Mouse (Mus musculus) heart, embryonic 13.5 days (tissue): Measurements from ENCODE around the gene Rassf1. TPM values are rescaled to one million over a fixed set of nuclear protein-coding genes. Genes with fewer than 3 reads are reported as not detected.

Experiments
- ATAC-seq: fragments of 200-750 bp; cut with Nextera tagmentation; 2 replicates; pipeline ENCODE4 v1.8.0; 2017; ENCODE audit warnings: moderate TSS enrichment; ENCODE audit not compliant: insufficient number of reproducible peaks, low FRiP score, low TSS enrichment; ENCODE audit errors: extremely low read depth
- H3K27ac ChIP-seq: fragments of 300-500 bp; sonication (generic); replicated peaks from 2 replicates; pipeline ENCODE4 v1.5.1; 2015; ENCODE audit warnings: moderate library complexity, mild to moderate bottlenecking, inconsistent platforms
- H3K27me3 ChIP-seq: fragments of 300-500 bp; sonication (generic); replicated peaks from 2 replicates; pipeline ENCODE4 v1.6.1; 2015; ENCODE audit warnings: mild to moderate bottlenecking, inconsistent platforms
- H3K36me3 ChIP-seq: fragments of 300-500 bp; sonication (generic); 2 replicates; pipeline ENCODE4 v1.6.1; 2015; ENCODE audit warnings: mild to moderate bottlenecking, inconsistent platforms
- H3K4me1 ChIP-seq: fragments of 300-500 bp; sonication (generic); 2 replicates; pipeline ENCODE4 v1.6.1; 2015; ENCODE audit warnings: inconsistent platforms
- H3K4me2 ChIP-seq: fragments of 300-500 bp; sonication (generic); 2 replicates; pipeline ENCODE4 v1.6.1; 2015; ENCODE audit warnings: inconsistent platforms, mild to moderate bottlenecking, moderate library complexity
- H3K4me3 ChIP-seq: fragments of 300-500 bp; sonication (generic); 2 replicates; pipeline ENCODE4 v1.5.1; 2015; ENCODE audit warnings: moderate library complexity, mild to moderate bottlenecking, inconsistent platforms
- H3K9ac ChIP-seq: fragments of 300-500 bp; sonication (generic); 2 replicates; pipeline ENCODE4 v1.6.1; 2015; ENCODE audit warnings: inconsistent platforms, mild to moderate bottlenecking, moderate library complexity
- H3K9me3 ChIP-seq: fragments of 300-500 bp; sonication (generic); 2 replicates; pipeline ENCODE4 v1.6.1; 2016; ENCODE audit warnings: inconsistent platforms
- whole genome bisulfite sequencing: fragments of 180-500 bp; shearing (Covaris S2); methylation state at CpG from one replicate; pipeline ENCODE4 v1.1.7; 2015; ENCODE audit warnings: mixed read lengths; 5-methylcytosine and 5-hydroxymethylcytosine counted together
- polyA plus RNA-seq: library from polyadenylated mRNA; unstranded; fragments of >200 nt; fragmentation: Nextera tagmentation; extraction: Ambion mirVana; gene quantifications from 2 replicates; pipeline ENCODE4 v1.2.1, GENCODE M21; 2015

Rassf1 gene
- polyA plus RNA-seq, 1 experiment from 2014 or later = 47.6 TPM

DNA sequence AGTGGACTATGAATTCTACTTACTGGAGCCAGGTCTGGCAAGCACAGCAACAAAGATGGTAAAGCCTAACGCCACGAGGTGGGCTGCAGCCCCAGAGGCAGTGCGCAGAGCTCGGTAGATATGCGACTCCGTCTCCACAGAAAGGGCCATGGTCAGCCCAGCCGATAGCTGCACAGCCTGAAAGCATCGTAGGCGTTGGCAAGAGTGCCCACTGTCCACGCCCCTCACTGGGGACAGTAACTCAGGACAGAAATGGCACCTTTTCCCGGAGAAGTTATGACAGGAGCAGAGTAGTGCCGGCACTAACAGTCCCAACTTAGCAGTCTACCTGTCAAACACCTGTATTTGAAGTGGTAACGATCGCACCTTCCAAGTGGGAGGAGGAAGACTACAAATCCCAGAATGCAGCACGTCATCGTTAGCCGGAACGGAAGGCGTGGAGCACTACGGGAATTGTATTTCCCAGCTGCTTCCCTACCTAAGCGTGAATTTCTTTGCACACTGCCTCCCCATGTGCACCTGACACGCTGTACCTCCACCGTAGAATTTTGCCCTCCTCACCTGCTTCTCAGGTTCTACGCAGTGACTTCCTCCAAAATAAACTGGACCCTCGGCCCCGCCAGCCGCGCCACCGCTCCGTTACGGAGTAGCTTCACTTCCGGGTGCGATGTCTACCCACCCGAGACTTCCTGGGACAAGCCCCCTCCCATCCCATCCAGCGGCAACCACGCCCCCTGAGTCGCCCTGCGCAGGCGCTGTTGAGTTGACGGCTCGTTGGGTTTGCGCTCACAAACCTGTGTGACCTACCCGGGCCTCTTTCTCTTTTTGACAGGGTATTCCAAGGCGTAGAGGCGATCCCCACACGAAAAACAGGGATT is 9.6 kb upstream of the Rassf1 start, which contains the start of the genes Cyb561d2 and Nprl2:
Gene Cyb561d2 (minus strand): TSS at position 720 of the 878 bp plus-strand sequence.
Gene Nprl2 (plus strand): TSS at position 753 of the 878 bp plus-strand sequence.
- H3K9ac ChIP-seq = peak within 1 kb of the TSS; percentile 93
- peaks cover 57% of the 10 kb centered on the region for H3K36me3 ChIP-seq
- H3K4me3 ChIP-seq = peak within 1 kb of the TSS; percentile 74
- H3K4me1 ChIP-seq = peaks cover 31% of the 10 kb centered on the region
- no peaks in the 10 kb centered on the region for H3K9me3 ChIP-seq
- H3K4me2 ChIP-seq = peak within 1 kb of the TSS; percentile 97
- no peaks in the 10 kb centered on the region for H3K27me3 ChIP-seq
- H3K27ac ChIP-seq = peak within 1 kb of the TSS; percentile 59
- under 1% methylated on average over 46 of the region's 46 CpGs for WGBS
- ATAC-seq = peak; percentile 79

DNA sequence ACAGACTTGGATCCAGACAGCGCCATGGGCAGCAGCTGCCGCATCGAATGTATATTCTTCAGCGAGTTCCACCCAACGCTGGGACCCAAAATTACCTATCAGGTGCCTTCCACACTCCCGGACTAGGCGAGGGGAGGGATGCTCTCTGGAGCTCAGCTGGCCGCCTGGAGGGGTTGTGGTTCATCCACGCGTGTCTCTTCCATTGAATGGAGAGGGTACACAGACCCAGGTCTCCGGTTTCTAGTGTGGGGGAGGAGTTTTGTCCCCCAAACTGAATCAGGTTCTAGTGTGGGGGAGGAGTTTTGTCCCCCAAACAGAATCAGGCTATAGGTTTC is 9.0 kb upstream of the Rassf1 start:
- WGBS = 2% methylated on average over 11 of the region's 11 CpGs
- Histone ChIP-seq H3K4me1 (peaks cover 31% of the 10 kb centered on the region), H3K36me3 (peaks cover 53% of the 10 kb centered on the region), H3K27ac (peak overlapping the region; percentile 59; the same call in 1 of the 2 replicates), H3K4me2 (peak overlapping the region; percentile 97), H3K4me3 (peak overlapping the region; percentile 74), H3K9ac (peak overlapping the region; percentile 93), H3K9me3 (no peaks in the 10 kb centered on the region), H3K27me3 (peaks cover 1% of the 10 kb centered on the region; the same call in 1 of the 2 replicates)
- no peak for ATAC-seq

DNA sequence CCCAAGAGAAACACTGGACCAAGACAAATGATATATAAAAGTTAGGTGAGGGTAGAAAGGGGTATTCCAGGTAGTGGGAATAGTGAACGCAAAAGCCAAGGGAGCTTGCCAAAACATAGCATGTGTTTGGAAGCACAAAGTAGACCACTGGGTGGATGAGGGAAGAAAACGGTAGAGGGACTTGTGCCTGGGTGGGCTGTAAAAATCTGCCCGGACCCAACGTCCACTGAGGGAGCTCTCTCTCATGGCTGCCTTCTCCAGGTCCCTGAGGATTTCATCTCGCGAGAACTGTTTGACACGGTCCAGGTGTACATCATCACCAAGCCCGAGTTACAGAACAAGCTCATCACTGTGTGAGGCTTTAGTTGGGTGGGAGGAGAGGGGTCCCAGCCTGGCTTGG is 8.6 kb upstream of the Rassf1 start:
- Histone ChIP-seq H3K4me3 (peak overlapping the region; percentile 74), H3K4me1 (peaks cover 32% of the 10 kb centered on the region), H3K27ac (no peak overlapping the region), H3K9me3 (no peaks in the 10 kb centered on the region), H3K36me3 (peaks cover 49% of the 10 kb centered on the region), H3K9ac (peak overlapping the region; percentile 93), H3K27me3 (peaks cover 5% of the 10 kb centered on the region; the same call in 1 of the 2 replicates), H3K4me2 (peak overlapping the region; percentile 97)
- no peak for ATAC-seq
- 40% methylated on average over 8 of the region's 8 CpGs for WGBS

DNA sequence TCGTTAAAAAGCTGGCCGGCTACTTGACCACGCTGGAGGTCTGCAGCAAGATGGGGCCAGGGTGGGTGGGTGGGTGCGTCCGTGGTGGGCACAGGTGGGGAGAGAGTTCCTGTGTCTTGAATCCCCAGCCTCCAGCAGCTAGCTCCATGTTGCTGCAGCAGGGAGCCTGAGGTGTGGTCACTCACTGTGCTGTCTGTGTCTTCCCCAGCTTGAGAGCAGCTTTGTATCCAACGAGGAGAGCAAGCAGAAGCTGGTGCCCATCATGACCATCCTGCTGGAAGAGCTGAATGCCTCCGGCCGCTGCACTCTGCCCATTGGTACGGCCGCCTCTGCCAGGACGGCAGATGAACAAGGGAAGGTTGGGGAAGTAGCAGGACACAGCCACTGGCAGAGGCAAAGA is 8.1 kb upstream of the Rassf1 start:
- Histone ChIP-seq H3K4me3 (0 out of 2 replicates have a peak overlapping the region, but pooled peaks have one; percentile 74), H3K9me3 (no peaks in the 10 kb centered on the region), H3K4me2 (peak overlapping the region; percentile 97; the same call in 1 of the 2 replicates), H3K9ac (peak overlapping the region; percentile 93), H3K27me3 (peaks cover 10% of the 10 kb centered on the region; the same call in 1 of the 2 replicates), H3K4me1 (peaks cover 32% of the 10 kb centered on the region), H3K36me3 (peaks cover 43% of the 10 kb centered on the region), H3K27ac (no peak overlapping the region)
- ATAC-seq = no peak
- 83% methylated on average over 11 of the region's 11 CpGs for WGBS

DNA sequence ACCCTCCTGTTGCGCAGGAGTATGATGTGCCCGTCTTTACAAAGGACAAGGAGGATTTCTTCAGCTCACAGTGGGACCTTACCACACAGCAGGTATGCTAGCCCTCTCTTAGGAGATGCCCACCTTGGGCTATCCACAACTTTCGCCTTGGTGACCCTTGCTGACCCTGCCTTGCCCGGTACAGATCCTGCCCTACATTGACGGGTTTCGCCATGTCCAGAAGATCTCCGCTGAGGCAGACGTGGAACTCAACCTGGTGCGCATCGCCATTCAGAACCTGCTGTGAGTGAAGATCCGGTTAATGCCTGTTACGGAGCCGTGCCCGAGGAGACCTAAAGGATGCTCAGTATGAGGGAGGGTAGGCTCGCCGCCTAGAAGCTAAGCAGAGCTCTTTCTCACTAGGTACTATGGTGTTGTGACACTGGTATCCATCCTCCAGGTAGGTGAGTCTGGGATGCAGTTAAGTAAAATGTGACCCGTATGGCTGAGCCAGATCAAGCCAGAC is 7.1 kb upstream of the Rassf1 start:
- no peak for ATAC-seq
- no peak overlapping the region for H3K9ac ChIP-seq
- peaks cover 34% of the 10 kb centered on the region for H3K36me3 ChIP-seq
- peaks cover 20% of the 10 kb centered on the region for H3K27me3 ChIP-seq
- H3K27ac ChIP-seq = no peak overlapping the region
- peaks cover 32% of the 10 kb centered on the region for H3K4me1 ChIP-seq
- H3K9me3 ChIP-seq = no peaks in the 10 kb centered on the region
- no peak overlapping the region for H3K4me2 ChIP-seq
- no peak overlapping the region for H3K4me3 ChIP-seq
- 93% methylated on average over 17 of the region's 17 CpGs for WGBS

DNA sequence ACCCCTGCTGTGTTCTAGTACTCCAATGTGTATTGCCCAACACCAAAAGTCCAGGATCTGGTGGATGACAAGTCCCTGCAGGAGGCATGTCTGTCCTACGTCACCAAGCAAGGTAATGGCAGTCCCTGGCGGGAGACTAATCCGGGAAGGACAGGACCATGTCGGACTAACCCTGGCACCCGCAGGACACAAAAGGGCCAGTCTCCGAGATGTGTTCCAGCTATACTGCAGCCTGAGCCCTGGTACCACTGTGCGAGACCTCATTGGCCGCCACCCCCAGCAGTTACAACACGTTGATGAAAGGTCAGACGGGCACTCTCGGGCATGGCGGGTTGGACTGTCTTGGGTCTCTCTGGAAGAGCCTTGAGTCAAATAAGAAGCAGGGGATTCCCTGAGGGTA is 6.6 kb upstream of the Rassf1 start:
- no peak overlapping the region for H3K4me3 ChIP-seq
- H3K36me3 ChIP-seq = peaks cover 29% of the 10 kb centered on the region
- H3K27me3 ChIP-seq = peaks cover 25% of the 10 kb centered on the region
- peaks cover 32% of the 10 kb centered on the region for H3K4me1 ChIP-seq
- no peak overlapping the region for H3K4me2 ChIP-seq
- no peak for ATAC-seq
- H3K9ac ChIP-seq = no peak overlapping the region
- no peaks in the 10 kb centered on the region for H3K9me3 ChIP-seq
- H3K27ac ChIP-seq = no peak overlapping the region
- WGBS = 89% methylated on average over 12 of the region's 12 CpGs

DNA sequence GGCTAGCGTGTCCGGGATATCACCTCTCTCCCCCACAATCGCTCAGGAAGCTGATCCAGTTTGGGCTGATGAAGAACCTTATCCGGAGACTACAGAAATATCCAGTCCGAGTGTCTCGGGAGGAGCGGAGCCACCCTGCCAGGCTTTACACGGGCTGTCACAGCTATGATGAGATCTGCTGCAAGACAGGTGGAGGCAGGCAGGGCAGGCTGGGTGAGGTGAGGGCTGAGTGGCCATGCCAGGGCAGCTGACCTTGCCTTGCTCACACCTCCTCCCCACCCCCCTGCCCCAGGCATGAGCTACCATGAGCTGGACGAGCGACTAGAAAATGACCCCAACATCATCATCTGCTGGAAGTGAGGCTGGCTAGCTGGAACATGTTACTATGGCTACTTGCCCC is 6.2 kb upstream of the Rassf1 start:
- no peak overlapping the region for H3K4me2 ChIP-seq
- peaks cover 29% of the 10 kb centered on the region for H3K27me3 ChIP-seq
- WGBS = 78% methylated on average over 10 of the region's 10 CpGs
- peaks cover 24% of the 10 kb centered on the region for H3K36me3 ChIP-seq
- no peak for ATAC-seq
- H3K27ac ChIP-seq = no peak overlapping the region
- no peak overlapping the region for H3K9ac ChIP-seq
- H3K4me3 ChIP-seq = no peak overlapping the region
- H3K9me3 ChIP-seq = no peaks in the 10 kb centered on the region
- H3K4me1 ChIP-seq = peaks cover 32% of the 10 kb centered on the region

DNA sequence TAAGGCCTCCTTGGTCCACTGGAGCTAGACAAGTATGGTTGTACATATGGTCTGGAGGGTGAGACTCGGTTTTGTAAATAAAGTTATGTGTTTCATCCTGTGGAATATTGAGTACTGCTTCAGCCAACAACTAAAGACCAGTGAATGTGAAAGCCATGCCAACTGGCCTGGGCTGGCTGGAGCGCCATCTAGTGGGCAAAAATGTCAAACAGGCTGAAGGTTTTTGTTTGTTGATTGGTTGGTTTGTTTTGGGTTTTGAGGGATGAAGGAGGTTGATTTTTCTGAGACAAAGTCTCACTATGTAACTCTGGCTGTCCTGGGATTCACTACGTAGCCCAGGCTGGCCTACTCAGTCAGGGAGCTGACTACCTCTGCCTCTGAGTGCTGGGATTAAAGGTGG is 5.8 kb upstream of the Rassf1 start:
- H3K36me3 ChIP-seq = peaks cover 23% of the 10 kb centered on the region
- ATAC-seq = no peak
- H3K9ac ChIP-seq = no peak overlapping the region
- H3K4me2 ChIP-seq = no peak overlapping the region
- WGBS = 8% methylated on average over 3 of the region's 3 CpGs
- no peak overlapping the region for H3K27ac ChIP-seq
- H3K9me3 ChIP-seq = no peaks in the 10 kb centered on the region
- H3K27me3 ChIP-seq = peaks cover 33% of the 10 kb centered on the region
- H3K4me3 ChIP-seq = no peak overlapping the region
- H3K4me1 ChIP-seq = peaks cover 33% of the 10 kb centered on the region

DNA sequence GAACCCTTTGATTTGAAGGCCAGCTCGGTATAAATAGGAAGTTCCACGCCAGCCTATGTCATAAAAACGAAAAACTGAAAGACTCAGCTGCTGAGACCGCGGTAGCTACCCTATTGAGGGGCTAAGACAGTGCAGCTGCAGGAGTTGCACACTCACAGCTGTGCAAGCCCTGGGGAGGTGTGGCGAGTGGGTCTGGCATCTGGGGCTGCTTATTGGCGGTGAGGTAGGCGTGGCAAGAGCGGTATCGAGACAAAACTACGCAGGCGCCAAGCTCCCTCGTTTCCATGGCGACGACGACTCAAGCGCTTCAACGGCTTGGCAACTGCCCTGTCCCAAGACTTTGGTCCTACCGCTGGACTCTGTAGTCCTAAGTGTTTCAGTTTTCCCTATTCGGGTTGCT is 4.3 kb upstream of the Rassf1 start, which contains the start of gene Zmynd10:
Gene Zmynd10 (plus strand): TSS at position 273 of the 400 bp plus-strand sequence.
- H3K9me3 ChIP-seq = no peaks in the 10 kb centered on the region
- H3K4me3 ChIP-seq = peak within 1 kb of the TSS; percentile 20
- H3K27me3 ChIP-seq = peaks cover 39% of the 10 kb centered on the region
- peak within 1 kb of the TSS; percentile 61 for H3K4me2 ChIP-seq
- 0 out of 2 replicates have a peak within 1 kb of the TSS, but pooled peaks have one; percentile 12 for H3K27ac ChIP-seq
- H3K36me3 ChIP-seq = peaks cover 23% of the 10 kb centered on the region
- no peak for ATAC-seq
- H3K4me1 ChIP-seq = peaks cover 38% of the 10 kb centered on the region
- peak within 1 kb of the TSS; percentile 63 for H3K9ac ChIP-seq
- WGBS = 5% methylated on average over 20 of the region's 20 CpGs

DNA sequence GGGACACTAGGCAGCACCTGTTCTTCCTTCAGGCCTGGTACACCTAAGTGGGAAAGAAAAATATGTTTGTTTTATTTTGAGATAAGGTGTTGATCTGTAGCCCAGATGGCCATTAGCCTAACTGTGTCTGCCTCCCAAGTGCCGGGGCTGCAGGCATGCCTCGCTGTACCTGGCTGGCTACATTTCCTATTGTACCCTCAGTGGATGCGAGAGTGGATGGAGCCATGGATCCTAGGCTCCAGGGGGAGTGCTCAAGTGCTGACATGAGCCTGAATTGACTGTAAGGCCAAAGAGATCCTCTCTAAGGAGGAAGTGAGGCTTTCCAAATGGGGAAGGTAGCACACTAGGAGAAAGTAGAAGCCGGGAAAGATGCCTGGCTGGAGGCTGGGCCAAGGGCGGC is 3.4 kb upstream of the Rassf1 start:
- H3K27ac ChIP-seq = no peak overlapping the region
- no peak for ATAC-seq
- H3K4me3 ChIP-seq = no peak overlapping the region
- peaks cover 23% of the 10 kb centered on the region for H3K36me3 ChIP-seq
- H3K9me3 ChIP-seq = no peaks in the 10 kb centered on the region
- no peak overlapping the region for H3K4me2 ChIP-seq
- peaks cover 45% of the 10 kb centered on the region for H3K27me3 ChIP-seq
- H3K4me1 ChIP-seq = peaks cover 39% of the 10 kb centered on the region
- H3K9ac ChIP-seq = no peak overlapping the region
- 74% methylated on average over 5 of the region's 5 CpGs for WGBS

DNA sequence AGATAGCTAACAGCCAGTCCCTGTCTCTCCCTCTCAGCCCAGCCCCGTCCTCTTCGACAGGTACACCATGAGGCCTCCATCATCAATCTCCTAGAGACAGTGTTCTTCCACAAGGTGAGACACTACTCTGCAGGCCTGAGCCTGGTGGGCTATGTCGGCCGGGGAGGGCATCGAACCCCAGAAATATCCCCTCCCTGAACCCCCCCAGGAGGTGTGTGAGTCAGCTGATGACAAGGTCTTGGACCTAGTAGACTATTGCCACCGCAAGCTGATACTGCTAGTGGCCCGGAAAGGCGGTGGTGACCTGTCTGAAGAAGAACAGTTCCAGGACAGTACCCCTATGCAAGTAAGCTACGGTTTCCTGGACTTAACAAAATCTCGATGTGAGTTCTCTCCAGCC is 2.5 kb upstream of the Rassf1 start:
- no peaks in the 10 kb centered on the region for H3K9me3 ChIP-seq
- H3K36me3 ChIP-seq = peaks cover 17% of the 10 kb centered on the region
- H3K4me2 ChIP-seq = no peak overlapping the region
- H3K27ac ChIP-seq = no peak overlapping the region
- peaks cover 46% of the 10 kb centered on the region for H3K4me1 ChIP-seq
- no peak overlapping the region for H3K9ac ChIP-seq
- 82% methylated on average over 10 of the region's 10 CpGs for WGBS
- H3K4me3 ChIP-seq = no peak overlapping the region
- no peak for ATAC-seq
- peaks cover 46% of the 10 kb centered on the region for H3K27me3 ChIP-seq
